Mouse (Mus musculus): ENCODE measurements around the gene Map3k5.

- TF ChIP-seq CTCF (IDR thresholded peaks at IDR 0.05) = no peak
- TF ChIP-seq EP300 (IDR thresholded peaks at IDR 0.05) = no peak
Measured at GRCm38 (mm10) chr10:20044051-20044450, 109.8 kb downstream of the Map3k5 start.
